22 mouse cellular contexts compared by ENCODE assay signal in genomic region chr11:4320876-4321275, GRCm38 (mm10).
DNase-seq lines count a peak whose midpoint lies in the region; ATAC-seq lines count a peak whose summit lies in the region.
"Had no signal": no experiment of that assay in that cellular context is flagged by ENCODE, and none has a peak within 500 bp of the region (broad histone marks: within the 10 kb centered on the region; RNA-seq: fewer than 3 reads in every experiment).

No protein-coding gene starts in this region.

- H3K4me2 ChIP-seq in forebrain, embryonic 15.5 days (replicated peaks): no peak overlapping the region
- H3K4me2 ChIP-seq in midbrain, embryonic 13.5 days (replicated peaks): no peak overlapping the region
- H3K4me2 ChIP-seq in midbrain, embryonic 11.5 days: no peak overlapping the region
- H3K4me2 ChIP-seq in midbrain, embryonic 14.5 days (ENCODE audit: low read length): no peak overlapping the region

- 0 out of 2 replicates have a peak overlapping the region, but pooled peaks have one; percentile 11 for H3K27ac ChIP-seq in forebrain, embryonic 10.5 days
- H3K27ac ChIP-seq in forebrain, embryonic 15.5 days (replicated peaks): no peak overlapping the region
- H3K27ac ChIP-seq in heart, embryonic 10.5 days: no peak overlapping the region
- H3K27ac ChIP-seq in midbrain, embryonic 10.5 days (replicated peaks): 0 out of 2 replicates have a peak overlapping the region, but pooled peaks have one; percentile 9
- no peak overlapping the region for H3K27ac ChIP-seq in midbrain, embryonic 13.5 days
- H3K27ac ChIP-seq in midbrain, embryonic 11.5 days (ENCODE audit: low read depth, low read length): no peak overlapping the region
- H3K27ac ChIP-seq in midbrain, embryonic 14.5 days (replicated peaks; ENCODE audit: low read depth, low read length): no peak overlapping the region

- H3K36me3 ChIP-seq in forebrain, embryonic 10.5 days (replicated peaks): no peaks in the 10 kb centered on the region
- H3K36me3 ChIP-seq in forebrain, embryonic 15.5 days: no peaks in the 10 kb centered on the region
- H3K36me3 ChIP-seq in heart, embryonic 10.5 days: no peaks in the 10 kb centered on the region
- no peaks in the 10 kb centered on the region for H3K36me3 ChIP-seq in midbrain, embryonic 10.5 days
- no peaks in the 10 kb centered on the region for H3K36me3 ChIP-seq in midbrain, embryonic 13.5 days
- no peaks in the 10 kb centered on the region for H3K36me3 ChIP-seq in midbrain, embryonic 11.5 days (ENCODE audit: control insufficient read depth, insufficient read depth, low read length)
- no peaks in the 10 kb centered on the region for H3K36me3 ChIP-seq in midbrain, embryonic 14.5 days (ENCODE audit: control insufficient read depth, insufficient read depth, low read length)
- H3K36me3 ChIP-seq: G1E had no signal

- ATAC-seq in forebrain, embryonic 15.5 days (replicated peaks): no peak
- no peak for ATAC-seq in midbrain, embryonic 13.5 days
- ATAC-seq in midbrain, embryonic 11.5 days (ENCODE audit: low FRiP score): no peak
- no peak for ATAC-seq in midbrain, embryonic 14.5 days (ENCODE audit: low FRiP score, low TSS enrichment)
- ATAC-seq: activated CD4-positive, CD25-positive, alpha-beta regulatory T cell, adult 4 months; CD4-positive, CD25-positive, alpha-beta regulatory T cell, adult 4 months; Patski had no signal

- no peak overlapping the region for H3K4me3 ChIP-seq in forebrain, embryonic 10.5 days
- no peak overlapping the region for H3K4me3 ChIP-seq in forebrain, embryonic 15.5 days
- no peak overlapping the region for H3K4me3 ChIP-seq in heart, embryonic 10.5 days
- no peak overlapping the region for H3K4me3 ChIP-seq in midbrain, embryonic 10.5 days
- H3K4me3 ChIP-seq in midbrain, embryonic 13.5 days (replicated peaks): no peak overlapping the region
- H3K4me3 ChIP-seq in midbrain, embryonic 11.5 days (ENCODE audit: low read depth, low read length): no peak overlapping the region
- H3K4me3 ChIP-seq in midbrain, embryonic 14.5 days (replicated peaks; ENCODE audit: low read depth, low read length): no peak overlapping the region

- peaks cover 27% of the 10 kb centered on the region for H3K27me3 ChIP-seq in forebrain, embryonic 10.5 days (ENCODE audit: poor library complexity, severe bottlenecking)
- no peaks in the 10 kb centered on the region for H3K27me3 ChIP-seq in forebrain, embryonic 15.5 days
- peaks cover 24% of the 10 kb centered on the region for H3K27me3 ChIP-seq in heart, embryonic 10.5 days (ENCODE audit: insufficient read depth, poor library complexity, severe bottlenecking)
- H3K27me3 ChIP-seq in midbrain, embryonic 10.5 days (ENCODE audit: low read depth, poor library complexity, severe bottlenecking): peaks cover 41% of the 10 kb centered on the region
- H3K27me3 ChIP-seq in midbrain, embryonic 13.5 days: no peaks in the 10 kb centered on the region
- H3K27me3 ChIP-seq in midbrain, embryonic 11.5 days (ENCODE audit: control insufficient read depth, insufficient read depth, low read length): no peaks in the 10 kb centered on the region
- H3K27me3 ChIP-seq in midbrain, embryonic 14.5 days (ENCODE audit: control insufficient read depth, insufficient read depth, low read length): no peaks in the 10 kb centered on the region
- H3K27me3 ChIP-seq: CH12.LX, Patski had no signal

- DNase-seq in forebrain, embryonic 10.5 days (ENCODE audit: extremely low spot score, low spot score): no peak
- peak; percentile 69 for DNase-seq in heart, adult 11 months
- no peak for DNase-seq in heart, embryonic 10.5 days (ENCODE audit: low spot score)
- DNase-seq in midbrain, embryonic 10.5 days (ENCODE audit: low spot score): no peak
- DNase-seq in midbrain, embryonic 11.5 days (ENCODE audit: low spot score, missing footprints): peak; percentile 80
- no peak for DNase-seq in midbrain, embryonic 14.5 days
- DNase-seq: adrenal gland, adult 2 months; adrenal gland, adult 8-10 months; adrenal gland, postnatal 10 days; adrenal gland, postnatal 14 days; adrenal gland, postnatal 25 days; adrenal gland, postnatal 36 days; B cell, adult 2 months; cerebellum, adult 11 months; cerebellum, adult 11-12 months had no signal

- 66% methylated on average over 4 of the region's 4 CpGs for WGBS in forebrain, embryonic 10.5 days
- WGBS in forebrain, embryonic 15.5 days: 65% methylated on average over 4 of the region's 4 CpGs
- WGBS in heart, embryonic 10.5 days: 44% methylated on average over 4 of the region's 4 CpGs
- 58% methylated on average over 4 of the region's 4 CpGs for WGBS in midbrain, embryonic 10.5 days
- 46% methylated on average over 4 of the region's 4 CpGs for WGBS in midbrain, embryonic 13.5 days
- WGBS in midbrain, embryonic 11.5 days: 62% methylated on average over 4 of the region's 4 CpGs
- WGBS in midbrain, embryonic 14.5 days: 49% methylated on average over 4 of the region's 4 CpGs

- H3K4me1 ChIP-seq in forebrain, embryonic 10.5 days: peaks cover 10% of the 10 kb centered on the region
- no peaks in the 10 kb centered on the region for H3K4me1 ChIP-seq in forebrain, embryonic 15.5 days
- no peaks in the 10 kb centered on the region for H3K4me1 ChIP-seq in heart, embryonic 10.5 days
- peaks cover 21% of the 10 kb centered on the region for H3K4me1 ChIP-seq in midbrain, embryonic 10.5 days
- no peaks in the 10 kb centered on the region for H3K4me1 ChIP-seq in midbrain, embryonic 13.5 days (replicated peaks)
- no peaks in the 10 kb centered on the region for H3K4me1 ChIP-seq in midbrain, embryonic 11.5 days (ENCODE audit: control insufficient read depth, insufficient read depth, low read length)
- no peaks in the 10 kb centered on the region for H3K4me1 ChIP-seq in midbrain, embryonic 14.5 days (ENCODE audit: control insufficient read depth, insufficient read depth, low read length)

- H3K9me3 ChIP-seq in forebrain, embryonic 10.5 days: no peaks in the 10 kb centered on the region
- no peaks in the 10 kb centered on the region for H3K9me3 ChIP-seq in forebrain, embryonic 15.5 days
- no peaks in the 10 kb centered on the region for H3K9me3 ChIP-seq in heart, embryonic 10.5 days
- no peaks in the 10 kb centered on the region for H3K9me3 ChIP-seq in midbrain, embryonic 10.5 days (replicated peaks)
- H3K9me3 ChIP-seq in midbrain, embryonic 13.5 days: no peaks in the 10 kb centered on the region
- H3K9me3 ChIP-seq in midbrain, embryonic 11.5 days (ENCODE audit: control insufficient read depth, low read length): no peaks in the 10 kb centered on the region
- no peaks in the 10 kb centered on the region for H3K9me3 ChIP-seq in midbrain, embryonic 14.5 days (ENCODE audit: control insufficient read depth, low read length)
- H3K9me3 ChIP-seq: G1E had no signal

- H3K9ac ChIP-seq in forebrain, embryonic 15.5 days (replicated peaks): no peak overlapping the region
- H3K9ac ChIP-seq in midbrain, embryonic 13.5 days (replicated peaks): no peak overlapping the region
- H3K9ac ChIP-seq in midbrain, embryonic 11.5 days (ENCODE audit: low read length): no peak overlapping the region
- H3K9ac ChIP-seq in midbrain, embryonic 14.5 days (replicated peaks; ENCODE audit: low read length): no peak overlapping the region

Comparison
In these comparisons a context has a peak if more than half of its experiments do, and no peak if none do; other contexts are left out.
1. DNase-seq: peak in heart, adult 11 months (single experiment) and midbrain, embryonic 11.5 days (single experiment); none in forebrain, embryonic 10.5 days (single experiment), heart, embryonic 10.5 days (single experiment), midbrain, embryonic 10.5 days (single experiment) and midbrain, embryonic 14.5 days (single experiment).
2. H3K27ac ChIP-seq: peak in forebrain, embryonic 10.5 days (single experiment) and midbrain, embryonic 10.5 days (single experiment); none in forebrain, embryonic 15.5 days (single experiment), heart, embryonic 10.5 days (single experiment), midbrain, embryonic 13.5 days (single experiment), midbrain, embryonic 11.5 days (single experiment) and midbrain, embryonic 14.5 days (single experiment).